Comparison of ENCODE assay signal across 10 mouse cellular contexts in genomic region chr11:43575376-43576151, GRCm38 (mm10). TPM values are rescaled to one million over a fixed set of nuclear protein-coding genes. Genes with fewer than 3 reads are reported as not detected.
DNase-seq lines count a peak whose midpoint lies in the region; ATAC-seq lines count a peak whose summit lies in the region.
"Had no signal": no experiment of that assay in that cellular context is flagged by ENCODE, and none has a peak within 500 bp of the region (broad histone marks: within the 10 kb centered on the region; RNA-seq: fewer than 3 reads in every experiment).

No protein-coding gene starts in this region.

- ATAC-seq in kidney, embryonic 14.5 days (ENCODE audit: low FRiP score, low TSS enrichment): peak; percentile 34; the same call in 1 of the 2 replicates
- ATAC-seq in forebrain, embryonic 14.5 days: peak; percentile 90
- ATAC-seq in liver, embryonic 12.5 days: peak; percentile 51
- peak; percentile 73 for ATAC-seq in neural tube, embryonic 15.5 days (ENCODE audit: low FRiP score)
- no peak for ATAC-seq in inflammation-experienced regulatory T-cells, adult 6 months

- DNase-seq in kidney, postnatal 36 days: no peak
- DNase-seq in forebrain, embryonic 14.5 days (ENCODE audit: low spot score): peak; percentile 69
- DNase-seq in gastrocnemius, postnatal 4 days (ENCODE audit: low spot score in 2 of 2): no peak
- DNase-seq in adrenal gland, postnatal 4 days (ENCODE audit: low spot score in 2 of 2): no peak

- H3K4me1 ChIP-seq in kidney, embryonic 14.5 days (ENCODE audit: control insufficient read depth, insufficient read depth, low read length): peaks cover 16% of the 10 kb centered on the region
- peaks cover 11% of the 10 kb centered on the region for H3K4me1 ChIP-seq in forebrain, embryonic 14.5 days (ENCODE audit: control insufficient read depth, insufficient read depth, low read length)
- H3K4me1 ChIP-seq in liver, embryonic 12.5 days: peaks cover 20% of the 10 kb centered on the region
- peaks cover 10% of the 10 kb centered on the region for H3K4me1 ChIP-seq in neural tube, embryonic 15.5 days

- no peak overlapping the region for H3K4me3 ChIP-seq in kidney, embryonic 14.5 days (ENCODE audit: low read length)
- H3K4me3 ChIP-seq in forebrain, embryonic 14.5 days (ENCODE audit: low read depth, low read length): no peak overlapping the region
- no peak overlapping the region for H3K4me3 ChIP-seq in liver, embryonic 12.5 days
- H3K4me3 ChIP-seq in neural tube, embryonic 15.5 days (replicated peaks): no peak overlapping the region

- H3K9me3 ChIP-seq in kidney, embryonic 14.5 days (ENCODE audit: control insufficient read depth, low read length): no peaks in the 10 kb centered on the region
- H3K9me3 ChIP-seq in forebrain, embryonic 14.5 days (replicated peaks; ENCODE audit: control insufficient read depth, low read length): no peaks in the 10 kb centered on the region
- H3K9me3 ChIP-seq in liver, embryonic 12.5 days (replicated peaks): no peaks in the 10 kb centered on the region
- H3K9me3 ChIP-seq in neural tube, embryonic 15.5 days (replicated peaks): no peaks in the 10 kb centered on the region

- H3K36me3 ChIP-seq in kidney, embryonic 14.5 days (ENCODE audit: control insufficient read depth, insufficient read depth, low read length): peaks cover 5% of the 10 kb centered on the region; the same call in 1 of the 2 replicates
- peaks cover 5% of the 10 kb centered on the region; the same call in 1 of the 2 replicates for H3K36me3 ChIP-seq in forebrain, embryonic 14.5 days (ENCODE audit: control insufficient read depth, insufficient read depth, low read length)
- no peaks in the 10 kb centered on the region for H3K36me3 ChIP-seq in liver, embryonic 12.5 days
- 0 out of 2 replicates have a peak, but pooled peaks cover 5% of the 10 kb centered on the region for H3K36me3 ChIP-seq in neural tube, embryonic 15.5 days

- no peaks in the 10 kb centered on the region for H3K27me3 ChIP-seq in kidney, embryonic 14.5 days (ENCODE audit: control insufficient read depth, insufficient read depth, low read length)
- H3K27me3 ChIP-seq in forebrain, embryonic 14.5 days (replicated peaks; ENCODE audit: control insufficient read depth, insufficient read depth, low read length): no peaks in the 10 kb centered on the region
- no peaks in the 10 kb centered on the region for H3K27me3 ChIP-seq in liver, embryonic 12.5 days (replicated peaks)
- no peaks in the 10 kb centered on the region for H3K27me3 ChIP-seq in neural tube, embryonic 15.5 days (replicated peaks)

- H3K4me2 ChIP-seq in kidney, embryonic 14.5 days (replicated peaks; ENCODE audit: low read depth, low read length): no peak overlapping the region
- H3K4me2 ChIP-seq in forebrain, embryonic 14.5 days (ENCODE audit: low read length): peak overlapping the region; percentile 18; the same call in 1 of the 2 replicates
- peak overlapping the region; percentile 23; the same call in 1 of the 2 replicates for H3K4me2 ChIP-seq in liver, embryonic 12.5 days
- H3K4me2 ChIP-seq in neural tube, embryonic 15.5 days: peak overlapping the region; percentile 0; the same call in 1 of the 2 replicates

- no peak overlapping the region; the same call in 1 of the 2 replicates for H3K9ac ChIP-seq in kidney, embryonic 14.5 days (ENCODE audit: low read depth, low read length)
- H3K9ac ChIP-seq in forebrain, embryonic 14.5 days (ENCODE audit: low read length): peak overlapping the region; percentile 17; the same call in 1 of the 2 replicates
- no peak overlapping the region for H3K9ac ChIP-seq in liver, embryonic 12.5 days
- no peak overlapping the region for H3K9ac ChIP-seq in neural tube, embryonic 15.5 days (replicated peaks)

- WGBS in kidney, embryonic 14.5 days: 25% methylated on average over 9 of the region's 9 CpGs
- WGBS in forebrain, embryonic 14.5 days: 3% methylated on average over 9 of the region's 9 CpGs
- WGBS in liver, embryonic 12.5 days (ENCODE audit: insufficient replicate concordance): 12% methylated on average over 9 of the region's 9 CpGs
- 14% methylated on average over 9 of the region's 9 CpGs for WGBS in neural tube, embryonic 15.5 days

- H3K27ac ChIP-seq in kidney, embryonic 14.5 days (ENCODE audit: low read depth, low read length): peak overlapping the region; percentile 39; the same call in 1 of the 2 replicates
- H3K27ac ChIP-seq in forebrain, embryonic 14.5 days (ENCODE audit: low read depth, low read length): peak overlapping the region; percentile 45
- peak overlapping the region; percentile 41; the same call in 1 of the 2 replicates for H3K27ac ChIP-seq in liver, embryonic 12.5 days
- peak overlapping the region; percentile 42 for H3K27ac ChIP-seq in neural tube, embryonic 15.5 days (replicated peaks)

RNA-seq across cellular contexts. Expression of gene 4933415A04Rik, which starts 11.3 kb away (rescaled TPM):
- polyA plus RNA-seq in kidney, embryonic 14.5 days (2014; fragmentation: Nextera tagmentation; extraction: Ambion mirVana): 9.0 and 9.9 TPM in 2 replicates
- polyA plus RNA-seq in forebrain, embryonic 14.5 days (2014; fragmentation: Nextera tagmentation; extraction: Ambion mirVana): 1.2 and 2.0 TPM in 2 replicates
- polyA plus RNA-seq in liver, embryonic 12.5 days (2016; fragmentation: Nextera tagmentation; extraction: Ambion mirVana): 1.0 and 1.4 TPM in 2 replicates
- polyA plus RNA-seq in neural tube, embryonic 15.5 days (2015; fragmentation: Nextera tagmentation; extraction: Ambion mirVana): 2.7 and 3.5 TPM in 2 replicates
- total RNA-seq in gastrocnemius, postnatal 4 days (2021): 1 to 10 TPM in 1 of 2 experiments, under 1 TPM in 1; 0.73 to 1.0 TPM
- polyA plus RNA-seq in inflammation-experienced regulatory T-cells, adult 6 months (2017; shearing (Covaris generic)): under 1 TPM in 1 of 3 experiments, not detected in 2; 0.16 TPM
- total RNA-seq in adrenal gland, postnatal 4 days (2021): 1 to 10 TPM; 3.7 to 4.0 TPM
- total RNA-seq: CH12.LX; liver, adult 2 months had no signal
- polyA plus RNA-seq: liver, adult 2 months had no signal

RNA-seq across cellular contexts. Expression of gene Fabp6, which starts 25.8 kb away (rescaled TPM):
- not detected in 2 replicates for polyA plus RNA-seq in kidney, embryonic 14.5 days (2014; fragmentation: Nextera tagmentation; extraction: Ambion mirVana)
- polyA plus RNA-seq in forebrain, embryonic 14.5 days (2014; fragmentation: Nextera tagmentation; extraction: Ambion mirVana): not detected in 2 replicates
- not detected in 2 replicates for polyA plus RNA-seq in liver, embryonic 12.5 days (2016; fragmentation: Nextera tagmentation; extraction: Ambion mirVana)
- not detected in 2 replicates for polyA plus RNA-seq in neural tube, embryonic 15.5 days (2015; fragmentation: Nextera tagmentation; extraction: Ambion mirVana)
- not detected for total RNA-seq in gastrocnemius, postnatal 4 days (2021)
- not detected for polyA plus RNA-seq in inflammation-experienced regulatory T-cells, adult 6 months (2017; shearing (Covaris generic))
- total RNA-seq in adrenal gland, postnatal 4 days (2021): not detected
- total RNA-seq: CH12.LX; liver, adult 2 months had no signal
- polyA plus RNA-seq: liver, adult 2 months had no signal

RNA-seq across cellular contexts. Expression of gene Ccnjl, which starts 47.0 kb away (rescaled TPM):
- 25.8 and 31.1 TPM in 2 replicates for polyA plus RNA-seq in kidney, embryonic 14.5 days (2014; fragmentation: Nextera tagmentation; extraction: Ambion mirVana)
- 7.7 and 8.7 TPM in 2 replicates for polyA plus RNA-seq in forebrain, embryonic 14.5 days (2014; fragmentation: Nextera tagmentation; extraction: Ambion mirVana)
- polyA plus RNA-seq in liver, embryonic 12.5 days (2016; fragmentation: Nextera tagmentation; extraction: Ambion mirVana): 5.4 and 5.6 TPM in 2 replicates
- polyA plus RNA-seq in neural tube, embryonic 15.5 days (2015; fragmentation: Nextera tagmentation; extraction: Ambion mirVana): 11.0 and 14.2 TPM in 2 replicates
- 1 to 10 TPM; 2.4 to 3.3 TPM for total RNA-seq in gastrocnemius, postnatal 4 days (2021)
- polyA plus RNA-seq in inflammation-experienced regulatory T-cells, adult 6 months (2017; shearing (Covaris generic)): not detected
- total RNA-seq in adrenal gland, postnatal 4 days (2021): 10 to 100 TPM; 10.2 to 16.2 TPM
- total RNA-seq: CH12.LX had no signal
